Mouse (Mus musculus): ENCODE data around the gene Islr2. TPM values are rescaled to one million over a fixed set of nuclear protein-coding genes. Genes with fewer than 3 reads are reported as not detected.

Gene Islr2
- polyA plus RNA-seq, 1 experiment from 2014 or later, result 19.6 TPM

DNA sequence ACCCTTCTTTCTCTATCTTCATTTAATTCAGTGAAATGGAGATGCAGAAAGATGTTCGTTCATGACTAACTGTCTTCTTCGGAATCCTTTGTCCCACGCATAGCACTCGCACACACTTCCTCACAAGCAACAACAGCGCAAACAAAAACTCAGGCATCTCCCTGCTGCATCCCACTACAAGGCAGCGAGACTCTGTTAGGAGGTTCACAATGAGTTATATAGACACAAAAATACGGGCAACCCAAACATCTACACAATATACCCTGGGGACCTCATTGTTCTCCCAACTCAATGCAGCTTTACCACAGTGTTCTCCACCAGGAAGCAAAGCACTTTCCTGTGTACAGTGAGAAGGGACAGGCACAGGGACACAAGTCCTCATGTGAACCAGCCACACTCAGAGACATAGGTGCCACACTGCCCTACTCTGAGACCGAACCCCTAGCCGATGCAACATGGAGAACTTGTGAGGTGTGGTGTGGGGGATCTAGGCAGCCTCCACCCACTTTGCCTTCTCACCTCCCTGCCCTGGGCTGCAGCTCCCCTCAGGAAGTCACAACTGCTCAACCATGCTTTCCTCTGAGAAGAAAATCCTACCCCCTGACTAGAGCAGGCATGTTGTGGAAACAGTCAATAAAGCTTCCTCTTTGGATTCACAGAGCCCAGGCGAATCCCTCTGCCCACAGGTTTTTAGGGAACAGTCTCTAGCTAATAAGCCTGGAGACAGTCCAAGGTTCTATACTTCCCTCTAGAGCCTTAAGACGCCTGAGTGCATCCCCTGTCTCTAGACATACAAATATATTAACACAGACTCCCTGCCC, 3.6 kb downstream of the Islr2 start:
- Histone ChIP-seq H3K9ac (ENCODE audit: low read length) (peak overlapping the region; percentile 56), H3K9me3 (ENCODE audit: control insufficient read depth, low read length) (no peaks in the 10 kb centered on the region), H3K4me1 (ENCODE audit: control insufficient read depth, insufficient read depth, low read length) (peaks cover 44% of the 10 kb centered on the region), H3K27ac (ENCODE audit: low read depth, low read length) (peak overlapping the region; percentile 55), H3K27me3 (ENCODE audit: control insufficient read depth, insufficient read depth, low read length) (peaks cover 89% of the 10 kb centered on the region), H3K4me3 (ENCODE audit: low read depth, low read length) (peak overlapping the region; percentile 32), H3K36me3 (ENCODE audit: control insufficient read depth, insufficient read depth, low read length) (no peaks in the 10 kb centered on the region), H3K4me2 (peak overlapping the region; percentile 38)
- 7% methylated on average over 11 of the region's 11 CpGs for WGBS
- no peak for ATAC-seq (ENCODE audit: low FRiP score)
- peak; percentile 89 for DNase-seq (ENCODE audit: low spot score, missing footprints)

DNA sequence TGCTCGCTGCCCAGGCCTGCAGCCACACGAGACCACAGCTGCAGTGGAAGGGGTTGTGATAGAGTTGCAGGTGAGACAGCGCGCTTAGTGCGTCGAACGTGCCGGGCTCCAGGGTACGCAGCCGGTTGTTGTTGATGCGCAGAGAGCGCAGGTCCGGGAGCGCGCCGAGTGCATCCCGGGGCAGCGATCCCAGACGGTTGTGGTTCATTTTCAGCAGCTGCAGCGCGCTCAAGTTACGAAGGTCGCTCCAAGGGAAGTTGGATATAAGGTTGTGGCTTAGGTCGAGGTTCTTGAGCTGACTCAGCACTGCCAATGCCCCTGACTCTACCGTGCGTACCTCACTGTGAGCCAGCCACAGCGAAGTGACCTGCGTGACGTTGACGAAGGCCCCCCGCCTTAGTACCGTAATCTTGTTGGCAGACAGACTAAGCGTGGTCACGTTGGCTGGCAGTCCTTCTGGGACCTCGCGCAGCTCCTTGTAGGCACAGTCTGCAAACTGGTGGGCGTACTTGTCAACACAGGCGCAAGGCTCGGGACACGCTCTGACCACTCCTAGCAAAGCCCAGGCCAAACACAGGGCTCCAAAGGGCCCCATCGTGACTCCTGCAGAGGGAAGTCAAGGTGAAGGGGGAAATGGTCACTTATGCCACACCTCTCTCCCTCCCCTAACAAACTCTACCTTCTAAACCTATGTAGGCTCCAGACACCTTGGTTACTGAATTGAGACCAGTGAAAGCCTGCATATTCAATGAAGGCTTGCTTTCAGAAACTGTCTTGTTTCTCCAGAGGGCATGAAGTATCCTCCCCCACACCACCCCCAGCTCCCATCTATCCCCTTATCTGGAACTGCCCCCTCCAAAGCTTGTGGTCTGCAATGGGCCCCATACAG, 4.5 kb downstream of the Islr2 start:
- ATAC-seq (ENCODE audit: low FRiP score) (no peak), DNase-seq (ENCODE audit: low spot score, missing footprints) (peak; percentile 95)
- H3K27me3 ChIP-seq (ENCODE audit: control insufficient read depth, insufficient read depth, low read length), result peaks cover 87% of the 10 kb centered on the region
- no peaks in the 10 kb centered on the region for H3K36me3 ChIP-seq (ENCODE audit: control insufficient read depth, insufficient read depth, low read length)
- WGBS, result under 1% methylated on average over 41 of the region's 41 CpGs
- peak overlapping the region; percentile 56 for H3K9ac ChIP-seq (ENCODE audit: low read length)
- no peaks in the 10 kb centered on the region for H3K9me3 ChIP-seq (ENCODE audit: control insufficient read depth, low read length)
- H3K4me2 ChIP-seq, result peak overlapping the region; percentile 38
- H3K4me3 ChIP-seq (ENCODE audit: low read depth, low read length), result peak overlapping the region; percentile 32
- peak overlapping the region; percentile 55 for H3K27ac ChIP-seq (ENCODE audit: low read depth, low read length)
- H3K4me1 ChIP-seq (ENCODE audit: control insufficient read depth, insufficient read depth, low read length), result peaks cover 44% of the 10 kb centered on the region

GRCm38 (mm10) chr9:58198801-58199371, 5.2 kb downstream of the Islr2 start:
- under 1% methylated on average over 38 of the region's 38 CpGs for WGBS
- DNase-seq (ENCODE audit: low spot score, missing footprints), result no peak

DNA sequence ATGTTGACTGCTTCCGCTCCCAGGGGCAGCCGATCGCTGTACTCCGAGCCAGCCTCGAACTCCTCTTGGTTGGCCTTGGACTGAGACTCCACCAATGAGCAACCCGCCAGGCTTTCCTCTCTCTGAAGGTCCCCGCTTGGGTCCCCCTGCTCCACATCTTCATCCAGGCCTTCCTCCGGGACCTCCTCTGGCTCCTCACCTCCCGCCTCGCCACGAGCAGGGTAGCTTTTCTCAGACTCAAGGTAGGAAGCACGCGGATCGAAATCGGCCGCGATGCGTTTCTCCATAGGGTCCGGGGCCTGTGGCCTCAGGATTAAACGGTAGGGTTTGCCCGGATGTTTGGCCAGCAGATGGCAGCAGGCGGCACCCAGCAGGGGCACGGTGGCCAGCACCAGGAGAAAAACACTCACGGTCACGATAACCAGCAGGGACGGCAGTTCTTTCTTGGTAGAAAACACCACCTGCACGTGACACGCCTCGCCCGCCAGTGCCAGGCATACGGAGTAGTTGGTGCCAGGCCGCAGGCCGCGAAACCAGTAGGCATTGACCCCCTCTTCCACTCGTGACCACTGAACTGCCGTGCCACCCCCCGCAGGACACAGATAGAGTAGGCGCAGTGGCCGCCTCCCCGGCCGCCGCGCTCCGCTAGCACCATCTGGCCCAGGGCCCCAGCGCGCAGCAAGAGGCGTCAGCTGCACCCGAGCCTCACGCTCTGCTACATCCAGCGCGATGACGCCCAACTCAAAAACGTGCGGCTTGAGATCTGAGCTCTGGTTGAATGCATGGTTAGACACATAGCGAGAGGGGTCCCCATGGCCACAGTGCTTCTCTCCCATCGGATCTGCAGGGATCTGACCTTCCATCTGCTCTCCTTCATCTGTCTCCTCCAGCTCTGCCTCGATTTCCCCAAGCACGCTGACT, 6.1 kb downstream of the Islr2 start:
- Histone ChIP-seq H3K4me1 (ENCODE audit: control insufficient read depth, insufficient read depth, low read length) (peaks cover 34% of the 10 kb centered on the region), H3K9me3 (ENCODE audit: control insufficient read depth, low read length) (no peaks in the 10 kb centered on the region), H3K4me3 (ENCODE audit: low read depth, low read length) (peak overlapping the region; percentile 23), H3K27me3 (ENCODE audit: control insufficient read depth, insufficient read depth, low read length) (peaks cover 83% of the 10 kb centered on the region), H3K9ac (ENCODE audit: low read length) (peak overlapping the region; percentile 46), H3K27ac (ENCODE audit: low read depth, low read length) (peak overlapping the region; percentile 7), H3K36me3 (ENCODE audit: control insufficient read depth, insufficient read depth, low read length) (no peaks in the 10 kb centered on the region), H3K4me2 (peak overlapping the region; percentile 38)
- peak; percentile 96 for DNase-seq (ENCODE audit: low spot score, missing footprints)
- WGBS, result under 1% methylated on average over 58 of the region's 58 CpGs
- ATAC-seq (ENCODE audit: low FRiP score), result peak; percentile 38; the same call in 1 of the 2 replicates

More at GRCm38 (mm10) chr9:58198801-58199371, 5.2 kb downstream of the Islr2 start:
- peak overlapping the region; percentile 36 for H3K9ac ChIP-seq (ENCODE audit: low read length)
- peaks cover 90% of the 10 kb centered on the region for H3K27me3 ChIP-seq (ENCODE audit: control insufficient read depth, insufficient read depth, low read length)
- peak overlapping the region; percentile 55 for H3K27ac ChIP-seq (ENCODE audit: low read depth, low read length)
- peak overlapping the region; percentile 32 for H3K4me3 ChIP-seq (ENCODE audit: low read depth, low read length)
- ATAC-seq (ENCODE audit: low FRiP score), result no peak
- no peaks in the 10 kb centered on the region for H3K9me3 ChIP-seq (ENCODE audit: control insufficient read depth, low read length)
- no peaks in the 10 kb centered on the region for H3K36me3 ChIP-seq (ENCODE audit: control insufficient read depth, insufficient read depth, low read length)
- H3K4me2 ChIP-seq, result peak overlapping the region; percentile 38
- H3K4me1 ChIP-seq (ENCODE audit: control insufficient read depth, insufficient read depth, low read length), result peaks cover 38% of the 10 kb centered on the region

DNA sequence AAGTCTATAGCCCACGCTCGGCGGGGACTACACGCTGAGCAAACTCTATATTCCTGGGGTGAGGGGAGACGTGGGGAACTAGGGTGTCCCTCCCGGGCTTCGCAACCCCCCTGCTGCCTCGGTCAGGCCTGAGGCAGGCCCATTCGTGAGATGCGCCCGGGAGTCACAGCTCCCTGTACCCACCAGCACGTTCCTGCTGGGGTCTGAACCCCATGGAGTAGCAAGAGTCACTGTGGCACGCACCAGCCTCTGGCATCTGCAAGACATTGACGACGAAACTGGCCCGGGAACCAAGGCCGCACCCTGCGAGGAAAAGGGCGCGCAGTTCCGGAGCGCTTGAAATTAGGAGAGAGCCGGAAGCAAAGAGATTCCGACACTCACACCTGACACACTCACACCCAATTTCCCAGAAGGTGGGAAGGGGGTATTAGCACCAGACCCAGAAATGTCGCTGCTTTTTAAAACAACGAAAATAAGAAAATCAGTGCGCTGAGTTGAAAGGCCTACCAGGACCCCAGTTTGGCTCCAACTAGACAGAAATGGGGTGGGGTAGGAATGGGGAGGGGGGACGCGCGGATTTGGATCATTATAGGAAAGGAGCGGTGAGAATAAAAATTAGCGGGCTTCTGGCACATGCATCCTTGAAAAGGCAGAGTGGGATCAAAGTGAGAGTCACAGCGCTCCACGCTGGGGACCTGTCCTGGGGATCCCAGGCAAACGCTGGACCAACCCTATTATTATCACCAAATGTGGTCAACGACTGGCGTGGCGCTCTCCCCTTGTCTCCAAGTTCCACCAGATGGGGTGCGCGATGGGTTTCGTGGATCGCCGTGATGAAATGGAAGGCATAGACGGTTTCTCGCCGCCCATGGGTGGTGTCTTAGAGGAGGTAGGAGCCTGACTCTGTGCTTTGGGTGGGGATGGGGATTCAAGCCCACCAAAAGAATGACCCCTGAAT, 7.2 kb downstream of the Islr2 start:
- DNase-seq (ENCODE audit: low spot score, missing footprints) (peak; percentile 91), ATAC-seq (ENCODE audit: low FRiP score) (no peak)
- Histone ChIP-seq H3K9ac (ENCODE audit: low read length) (peak overlapping the region; percentile 46), H3K9me3 (ENCODE audit: control insufficient read depth, low read length) (no peaks in the 10 kb centered on the region), H3K4me3 (ENCODE audit: low read depth, low read length) (peak overlapping the region; percentile 23), H3K27me3 (ENCODE audit: control insufficient read depth, insufficient read depth, low read length) (peaks cover 71% of the 10 kb centered on the region), H3K36me3 (ENCODE audit: control insufficient read depth, insufficient read depth, low read length) (no peaks in the 10 kb centered on the region), H3K4me1 (ENCODE audit: control insufficient read depth, insufficient read depth, low read length) (peaks cover 24% of the 10 kb centered on the region), H3K4me2 (peak overlapping the region; percentile 38), H3K27ac (ENCODE audit: low read depth, low read length) (0 out of 2 replicates have a peak overlapping the region, but pooled peaks have one; percentile 4)
- WGBS, result 1% methylated on average over 46 of the region's 46 CpGs

DNA sequence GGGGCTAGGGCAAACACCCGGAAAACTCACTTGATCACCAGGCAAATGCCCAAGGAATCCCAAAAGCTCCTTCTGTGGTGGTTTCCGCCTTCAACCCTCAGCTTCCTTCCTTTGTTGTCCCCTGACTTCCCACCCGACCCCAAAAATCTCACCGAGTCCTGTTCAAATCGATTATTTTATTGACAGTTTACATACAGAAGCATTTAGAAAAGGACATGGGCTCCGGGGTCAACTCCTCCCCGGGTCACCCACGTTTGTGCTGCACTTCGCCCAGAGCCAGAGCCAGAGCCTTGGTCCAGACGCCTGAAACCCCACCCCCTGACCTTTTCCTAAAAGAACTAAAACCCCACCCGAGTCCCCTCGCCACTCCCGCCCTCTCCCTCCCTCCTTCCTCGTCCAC, 8.0 kb downstream of the Islr2 start:
- Histone ChIP-seq H3K36me3 (ENCODE audit: control insufficient read depth, insufficient read depth, low read length) (no peaks in the 10 kb centered on the region), H3K9ac (ENCODE audit: low read length) (no peak overlapping the region), H3K4me1 (ENCODE audit: control insufficient read depth, insufficient read depth, low read length) (peaks cover 20% of the 10 kb centered on the region), H3K9me3 (ENCODE audit: control insufficient read depth, low read length) (no peaks in the 10 kb centered on the region), H3K27me3 (ENCODE audit: control insufficient read depth, insufficient read depth, low read length) (peaks cover 64% of the 10 kb centered on the region), H3K27ac (ENCODE audit: low read depth, low read length) (no peak overlapping the region), H3K4me2 (peak overlapping the region; percentile 35), H3K4me3 (ENCODE audit: low read depth, low read length) (peak overlapping the region; percentile 23; the same call in 1 of the 2 replicates)
- DNase-seq (ENCODE audit: low spot score, missing footprints), result peak; percentile 92
- no peak for ATAC-seq (ENCODE audit: low FRiP score)
- WGBS, result 3% methylated on average over 14 of the region's 14 CpGs

GRCm38 (mm10) chr9:58195671-58196070, 8.4 kb downstream of the Islr2 start:
- Histone ChIP-seq H3K4me2 (peak overlapping the region; percentile 35), H3K36me3 (ENCODE audit: control insufficient read depth, insufficient read depth, low read length) (no peaks in the 10 kb centered on the region), H3K9ac (ENCODE audit: low read length) (no peak overlapping the region), H3K9me3 (ENCODE audit: control insufficient read depth, low read length) (no peaks in the 10 kb centered on the region), H3K27me3 (ENCODE audit: control insufficient read depth, insufficient read depth, low read length) (peaks cover 59% of the 10 kb centered on the region), H3K4me3 (ENCODE audit: low read depth, low read length) (peak overlapping the region; percentile 13; the same call in 1 of the 2 replicates), H3K27ac (ENCODE audit: low read depth, low read length) (no peak overlapping the region), H3K4me1 (ENCODE audit: control insufficient read depth, insufficient read depth, low read length) (peaks cover 20% of the 10 kb centered on the region)
- ATAC-seq (ENCODE audit: low FRiP score) (no peak), DNase-seq (ENCODE audit: low spot score, missing footprints) (peak; percentile 64)
- 15% methylated on average over 1 of the region's 1 CpGs for WGBS

Data from midbrain, embryonic 11.5 days (tissue).